Mouse (Mus musculus) stomach, embryonic 16.5 days (tissue): Measurements from ENCODE around the gene Sfxn5. TPM values are rescaled to one million over a fixed set of nuclear protein-coding genes. Genes with fewer than 3 reads are reported as not detected.

Experiments
- ATAC-seq: fragments of 200-750 bp; cut with Nextera tagmentation; 2 replicates; pipeline ENCODE4 v1.8.0; 2017; ENCODE audit warnings: moderate number of reproducible peaks, moderate TSS enrichment; ENCODE audit not compliant: insufficient read depth, low FRiP score
- H3K27ac ChIP-seq: fragments of 300-500 bp; sonication (generic); 2 replicates; pipeline ENCODE4 v1.5.1; 2014; ENCODE audit warnings: low read length
- H3K27me3 ChIP-seq: fragments of 300-500 bp; sonication (generic); 2 replicates; pipeline ENCODE4 v1.6.1; 2014; ENCODE audit warnings: low read length, control low read depth, mixed read lengths; ENCODE audit not compliant: control insufficient read depth, insufficient read depth
- H3K36me3 ChIP-seq: fragments of 300-500 bp; sonication (generic); 2 replicates; pipeline ENCODE4 v1.6.1; 2014; ENCODE audit warnings: low read length; ENCODE audit not compliant: control insufficient read depth, insufficient read depth
- H3K4me1 ChIP-seq: fragments of 300-500 bp; sonication (generic); 2 replicates; pipeline ENCODE4 v1.6.1; 2014; ENCODE audit warnings: low read length, control low read depth, mixed read lengths; ENCODE audit not compliant: control insufficient read depth, insufficient read depth
- H3K4me2 ChIP-seq: fragments of 300-500 bp; sonication (generic); 2 replicates; pipeline ENCODE4 v1.6.1; 2014; ENCODE audit warnings: low read depth, low read length, mixed read lengths
- H3K4me3 ChIP-seq: fragments of 300-500 bp; sonication (generic); replicated peaks from 2 replicates; pipeline ENCODE4 v1.5.1; 2014; ENCODE audit warnings: mild to moderate bottlenecking, low read length
- H3K9ac ChIP-seq: fragments of 300-500 bp; sonication (generic); 2 replicates; pipeline ENCODE4 v1.6.1; 2014; ENCODE audit warnings: low read length
- H3K9me3 ChIP-seq: fragments of 300-500 bp; sonication (generic); replicated peaks from 2 replicates; pipeline ENCODE4 v1.6.1; 2016; ENCODE audit warnings: low read length, control low read depth; ENCODE audit not compliant: control insufficient read depth
- WGBS: fragments of 180-500 bp; shearing (Covaris S2); extraction: QIAGEN DNeasy Blood & Tissue Kit; methylation state at CpG from one replicate; pipeline ENCODE4 v1.1.7; 2014; 5-methylcytosine and 5-hydroxymethylcytosine counted together
- polyA plus RNA-seq: library from polyadenylated mRNA; unstranded; fragments of >200 nt; fragmentation: Nextera tagmentation; extraction: Ambion mirVana; gene quantifications from 2 replicates; pipeline ENCODE4 v1.2.1, GENCODE M21; 2015

Sfxn5 gene
- polyA plus RNA-seq, 1 experiment from 2014 or later, result 11.0 TPM

DNA sequence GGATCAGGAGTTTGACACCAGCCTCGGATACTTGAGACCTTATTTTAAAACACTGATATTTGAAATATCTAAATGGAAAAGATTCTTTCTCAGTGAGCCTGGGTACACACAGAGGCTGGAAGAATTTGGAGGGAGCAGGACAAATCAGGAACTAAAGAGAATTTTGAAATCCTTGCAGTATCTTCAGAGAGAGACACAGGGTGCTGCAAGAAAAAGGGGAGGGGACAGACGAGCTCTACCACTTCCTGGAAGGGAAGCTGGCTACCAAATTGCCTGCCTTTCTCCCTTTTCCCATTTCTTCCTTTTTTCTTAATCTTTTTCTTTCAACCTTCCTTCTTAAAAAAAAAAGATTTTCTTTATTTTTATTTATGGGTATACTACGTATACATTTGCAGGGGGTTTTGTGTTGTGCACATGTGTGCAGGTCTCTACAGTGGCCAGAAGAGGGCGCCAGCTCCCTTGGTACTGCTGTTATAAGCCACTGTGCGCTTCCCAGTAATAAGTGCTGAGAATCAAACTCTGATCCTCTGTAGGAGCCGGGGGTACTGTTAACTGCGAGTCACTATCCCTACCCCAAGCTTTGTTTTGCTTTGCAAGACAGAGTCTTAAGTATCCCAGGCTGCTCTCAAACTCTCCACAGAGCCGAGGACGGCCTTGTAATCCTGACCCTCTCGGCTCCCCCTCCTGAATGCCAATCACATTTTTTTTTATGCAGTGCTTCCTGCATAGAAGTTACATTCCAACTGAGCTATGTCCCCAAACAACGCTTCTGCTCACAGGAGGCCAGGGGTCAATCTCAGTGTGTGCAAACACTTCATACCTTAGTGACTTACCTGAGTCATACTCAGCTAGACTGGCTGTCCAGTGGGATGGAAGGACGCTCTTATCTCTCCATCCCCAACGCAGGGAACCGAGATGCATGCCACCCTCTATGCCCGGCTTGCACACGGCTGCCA, 42.1 kb downstream of the Sfxn5 start:
- peaks cover 8% of the 10 kb centered on the region; the same call in 1 of the 2 replicates for H3K4me1 ChIP-seq
- no peak for ATAC-seq
- 80% methylated on average over 16 of the region's 16 CpGs for WGBS
- no peaks in the 10 kb centered on the region for H3K9me3 ChIP-seq
- H3K27me3 ChIP-seq, result no peaks in the 10 kb centered on the region
- H3K27ac ChIP-seq, result no peak overlapping the region
- no peak overlapping the region for H3K4me3 ChIP-seq
- H3K9ac ChIP-seq, result no peak overlapping the region
- H3K36me3 ChIP-seq, result no peaks in the 10 kb centered on the region
- H3K4me2 ChIP-seq, result no peak overlapping the region

DNA sequence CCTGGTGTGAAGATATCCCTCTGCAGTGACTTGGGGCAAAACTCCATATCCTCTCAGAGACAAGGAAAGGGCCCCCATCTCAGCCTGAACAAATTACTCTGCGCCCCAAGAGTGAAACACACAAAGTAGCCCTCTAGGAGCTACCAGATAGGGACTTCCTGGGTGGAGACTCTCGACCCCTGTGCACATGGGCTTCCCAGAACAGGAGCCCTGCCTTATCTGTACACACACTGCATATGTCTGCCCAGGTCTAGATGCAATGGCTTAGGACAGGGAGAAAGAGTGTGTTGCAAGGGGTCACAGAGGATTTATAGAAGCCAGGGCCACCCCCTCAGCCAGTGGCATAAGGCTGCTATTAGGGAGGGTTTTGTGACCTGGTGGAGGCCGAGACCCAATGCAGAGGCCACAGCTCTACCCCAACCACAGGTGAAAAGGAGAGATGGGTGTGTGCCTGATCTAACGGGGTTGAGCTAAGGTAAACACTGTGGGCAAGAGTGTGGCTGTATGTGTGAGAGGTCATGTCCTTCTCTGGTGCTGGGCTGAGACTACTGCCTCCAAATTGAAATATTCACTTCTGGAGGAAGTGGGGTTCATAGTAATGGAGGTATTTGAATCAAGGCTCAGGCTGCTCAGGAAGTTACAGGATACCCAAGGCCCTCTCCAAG, 44.9 kb downstream of the Sfxn5 start:
- Histone ChIP-seq H3K4me3 (no peak overlapping the region), H3K27me3 (no peaks in the 10 kb centered on the region), H3K9me3 (no peaks in the 10 kb centered on the region), H3K4me1 (no peaks in the 10 kb centered on the region), H3K27ac (no peak overlapping the region), H3K36me3 (no peaks in the 10 kb centered on the region), H3K4me2 (no peak overlapping the region), H3K9ac (no peak overlapping the region)
- ATAC-seq, result 0 out of 2 replicates have a peak, but pooled peaks have one; percentile 25
- 52% methylated on average over 4 of the region's 4 CpGs for WGBS

GRCm38 (mm10) chr6:85286283-85287047, 46.8 kb downstream of the Sfxn5 start:
- Histone ChIP-seq H3K4me3 (no peak overlapping the region), H3K9ac (no peak overlapping the region), H3K4me1 (no peaks in the 10 kb centered on the region; the same call in 1 of the 2 replicates), H3K36me3 (no peaks in the 10 kb centered on the region), H3K4me2 (no peak overlapping the region), H3K9me3 (no peaks in the 10 kb centered on the region), H3K27ac (no peak overlapping the region), H3K27me3 (no peaks in the 10 kb centered on the region)
- ATAC-seq, result no peak
- 77% methylated on average over 13 of the region's 13 CpGs for WGBS

- no peak overlapping the region for H3K27ac ChIP-seq
- H3K9ac ChIP-seq, result no peak overlapping the region
- no peak overlapping the region for H3K4me3 ChIP-seq
- H3K4me2 ChIP-seq, result no peak overlapping the region
- ATAC-seq, result no peak
- no peaks in the 10 kb centered on the region for H3K9me3 ChIP-seq
- 77% methylated on average over 14 of the region's 14 CpGs for WGBS
- H3K36me3 ChIP-seq, result no peaks in the 10 kb centered on the region
- no peaks in the 10 kb centered on the region for H3K27me3 ChIP-seq
- no peaks in the 10 kb centered on the region; the same call in 1 of the 2 replicates for H3K4me1 ChIP-seq
Measured at GRCm38 (mm10) chr6:85280871-85281270, 52.4 kb downstream of the Sfxn5 start.

- no peak overlapping the region for H3K27ac ChIP-seq
- no peaks in the 10 kb centered on the region for H3K9me3 ChIP-seq
- 71% methylated on average over 8 of the region's 8 CpGs for WGBS
- no peak overlapping the region for H3K9ac ChIP-seq
- no peaks in the 10 kb centered on the region for H3K36me3 ChIP-seq
- no peak for ATAC-seq
- no peak overlapping the region for H3K4me2 ChIP-seq
- H3K4me3 ChIP-seq, result no peak overlapping the region
- no peaks in the 10 kb centered on the region; the same call in 1 of the 2 replicates for H3K4me1 ChIP-seq
- no peaks in the 10 kb centered on the region for H3K27me3 ChIP-seq
Measured at GRCm38 (mm10) chr6:85276571-85276970, 56.7 kb downstream of the Sfxn5 start.

DNA sequence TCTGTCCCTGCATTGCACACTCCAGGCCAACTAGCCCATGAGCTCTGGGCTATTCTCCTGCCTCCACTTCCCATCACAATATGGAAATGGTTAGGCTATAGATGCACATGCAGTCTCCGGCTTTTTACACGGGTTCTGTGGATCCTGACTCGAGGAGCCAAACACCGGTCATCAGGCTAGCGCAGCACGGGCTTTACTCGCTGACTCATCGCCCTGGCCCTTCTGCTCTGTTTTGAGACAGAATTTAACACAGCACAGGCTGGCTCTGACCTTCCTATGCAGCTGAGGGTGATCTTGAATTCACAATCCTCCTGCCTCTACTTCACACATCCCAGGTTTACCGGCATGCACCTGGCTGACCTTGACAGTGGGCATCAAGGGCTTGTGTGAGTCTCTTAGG, 60.8 kb downstream of the Sfxn5 start:
- WGBS, result 64% methylated on average over 9 of the region's 9 CpGs
- Histone ChIP-seq H3K4me2 (no peak overlapping the region), H3K27ac (no peak overlapping the region), H3K9me3 (no peaks in the 10 kb centered on the region), H3K4me3 (no peak overlapping the region), H3K9ac (no peak overlapping the region), H3K27me3 (no peaks in the 10 kb centered on the region), H3K4me1 (no peaks in the 10 kb centered on the region; the same call in 1 of the 2 replicates), H3K36me3 (no peaks in the 10 kb centered on the region)
- no peak for ATAC-seq

- Histone ChIP-seq H3K4me2 (no peak overlapping the region), H3K4me1 (peaks cover 2% of the 10 kb centered on the region; the same call in 1 of the 2 replicates), H3K36me3 (no peaks in the 10 kb centered on the region), H3K4me3 (no peak overlapping the region), H3K9ac (no peak overlapping the region), H3K27me3 (no peaks in the 10 kb centered on the region), H3K27ac (no peak overlapping the region), H3K9me3 (no peaks in the 10 kb centered on the region)
- ATAC-seq, result no peak
- 61% methylated on average over 6 of the region's 6 CpGs for WGBS
Measured at GRCm38 (mm10) chr6:85266060-85266459, 67.2 kb downstream of the Sfxn5 start.

- H3K9ac ChIP-seq, result peak overlapping the region; percentile 37
- H3K27me3 ChIP-seq, result no peaks in the 10 kb centered on the region
- H3K4me2 ChIP-seq, result no peak overlapping the region
- no peak overlapping the region for H3K27ac ChIP-seq
- H3K4me3 ChIP-seq, result no peak overlapping the region
- H3K4me1 ChIP-seq, result peaks cover 2% of the 10 kb centered on the region; the same call in 1 of the 2 replicates
- no peak for ATAC-seq
- WGBS, result 41% methylated on average over 15 of the region's 15 CpGs
- no peaks in the 10 kb centered on the region for H3K9me3 ChIP-seq
- no peaks in the 10 kb centered on the region for H3K36me3 ChIP-seq
Measured at GRCm38 (mm10) chr6:85264982-85265518, 68.2 kb downstream of the Sfxn5 start.
